Mouse (Mus musculus) forebrain, embryonic 13.5 days (tissue): ENCODE results near the gene Src. TPM values are rescaled to one million over a fixed set of nuclear protein-coding genes. Genes with fewer than 3 reads are reported as not detected.

Experiments used
- ATAC-seq: fragments of 200-750 bp; cut with Nextera tagmentation; 2 replicates; pipeline ENCODE4 v1.8.0; 2017
- H3K27ac ChIP-seq: fragments of 300-500 bp; sonication (generic); 2 replicates; pipeline ENCODE4 v1.5.1; 2015; ENCODE audit warnings: inconsistent platforms, mild to moderate bottlenecking, moderate library complexity
- H3K27me3 ChIP-seq: fragments of 300-500 bp; sonication (generic); 2 replicates; pipeline ENCODE4 v1.6.1; 2015; ENCODE audit warnings: mild to moderate bottlenecking, inconsistent platforms
- H3K36me3 ChIP-seq: fragments of 300-500 bp; sonication (generic); 2 replicates; pipeline ENCODE4 v1.6.1; 2015; ENCODE audit warnings: mild to moderate bottlenecking, inconsistent platforms; ENCODE audit not compliant: poor library complexity, severe bottlenecking
- H3K4me1 ChIP-seq: fragments of 300-500 bp; sonication (generic); 2 replicates; pipeline ENCODE4 v1.6.1; 2015; ENCODE audit warnings: inconsistent platforms
- H3K4me2 ChIP-seq: fragments of 300-500 bp; sonication (generic); 2 replicates; pipeline ENCODE4 v1.6.1; 2015; ENCODE audit warnings: inconsistent platforms, mild to moderate bottlenecking, moderate library complexity
- H3K4me3 ChIP-seq: fragments of 300-500 bp; sonication (generic); 2 replicates; pipeline ENCODE4 v1.5.1; 2015; ENCODE audit warnings: mild to moderate bottlenecking, inconsistent platforms
- H3K9ac ChIP-seq: fragments of 300-500 bp; sonication (generic); 2 replicates; pipeline ENCODE4 v1.6.1; 2015; ENCODE audit warnings: mild to moderate bottlenecking, inconsistent platforms
- H3K9me3 ChIP-seq: fragments of 300-500 bp; sonication (generic); replicated peaks from 2 replicates; pipeline ENCODE4 v1.6.1; 2016; ENCODE audit warnings: inconsistent platforms
- WGBS: fragments of 180-500 bp; shearing (Covaris S2); methylation state at CpG from one replicate; pipeline ENCODE4 v1.1.7; 2015; 5-methylcytosine and 5-hydroxymethylcytosine counted together
- polyA plus RNA-seq: library from polyadenylated mRNA; unstranded; fragments of >200 nt; fragmentation: Nextera tagmentation; extraction: Ambion mirVana; gene quantifications from 2 replicates; pipeline ENCODE4 v1.2.1, GENCODE M21; 2015

The Src gene
- polyA plus RNA-seq, 1 experiment from 2014 or later = 28.9 TPM

DNA sequence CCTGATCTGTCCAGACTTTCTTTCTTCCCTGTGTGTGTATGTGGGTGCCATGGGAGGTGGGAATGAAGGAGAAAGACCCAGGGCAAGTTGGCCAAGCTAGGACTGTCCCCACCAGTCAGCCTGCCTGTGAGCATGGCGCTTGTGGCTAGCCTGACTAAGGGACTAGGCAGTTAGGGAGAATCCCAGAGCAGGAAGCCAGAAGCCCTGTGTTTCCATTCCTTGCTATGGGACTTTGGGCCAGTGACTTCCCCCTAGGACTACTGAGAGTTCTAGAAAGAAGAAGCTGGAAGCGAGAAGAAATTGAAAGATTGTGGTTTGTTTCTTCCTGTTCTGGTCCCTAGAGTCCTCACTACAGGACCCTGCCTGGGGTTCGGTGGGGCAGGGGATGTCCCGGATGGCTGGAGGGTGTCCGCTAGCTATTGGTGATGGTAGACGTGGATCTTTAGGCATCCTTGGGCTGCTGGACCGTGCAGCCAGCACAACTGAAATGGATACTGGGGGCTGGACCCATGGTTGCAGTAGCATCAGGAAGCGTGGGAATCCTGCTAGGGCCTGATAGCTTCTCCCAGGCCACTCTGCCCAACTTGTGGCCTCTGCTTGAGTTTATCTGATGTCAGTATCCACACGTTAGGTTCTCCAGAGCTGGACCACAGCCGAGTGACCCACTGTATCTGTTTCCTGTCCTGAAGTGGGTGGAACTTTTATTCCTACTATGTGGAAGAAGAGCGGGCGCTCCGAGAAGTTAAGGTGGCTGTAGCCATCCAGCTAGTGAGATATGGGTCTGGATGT is 10.3 kb downstream of the Src start:
- WGBS = 92% methylated on average over 13 of the region's 13 CpGs
- Histone ChIP-seq H3K27ac (peak overlapping the region; percentile 32; the same call in 1 of the 2 replicates), H3K9ac (0 out of 2 replicates have a peak overlapping the region, but pooled peaks have one; percentile 13)

DNA sequence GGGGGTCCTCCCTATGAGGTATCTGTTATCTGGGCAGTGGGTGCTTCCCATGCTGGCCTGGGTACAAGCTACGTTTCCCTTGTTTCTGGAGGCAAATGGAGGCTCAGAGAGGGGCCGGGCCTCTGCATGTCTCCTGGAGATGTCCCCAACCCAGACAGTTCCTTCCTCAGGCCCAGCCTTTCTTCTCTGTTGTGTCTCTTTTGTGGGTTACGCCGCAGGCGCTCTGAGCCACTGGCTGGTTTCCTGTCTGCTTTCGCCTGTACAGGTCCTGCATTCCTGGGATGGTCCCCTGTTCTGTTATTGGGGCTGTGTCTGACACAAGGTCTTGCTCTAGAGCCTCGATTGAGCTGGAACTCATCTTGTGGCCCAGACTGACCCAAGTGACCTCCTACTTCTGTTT is 11.5 kb downstream of the Src start:
- Histone ChIP-seq H3K4me2 (no peak overlapping the region), H3K27ac (no peak overlapping the region), H3K9ac (no peak overlapping the region), H3K36me3 (peaks cover 49% of the 10 kb centered on the region), H3K27me3 (no peaks in the 10 kb centered on the region), H3K4me1 (peaks cover 99% of the 10 kb centered on the region), H3K9me3 (no peaks in the 10 kb centered on the region), H3K4me3 (no peak overlapping the region)
- ATAC-seq = no peak
- 90% methylated on average over 7 of the region's 7 CpGs for WGBS

More for the DNA sequence above, 10.3 kb downstream of the Src start:
- H3K4me2 ChIP-seq = peak overlapping the region; percentile 5; the same call in 1 of the 2 replicates
- no peak for ATAC-seq
- H3K36me3 ChIP-seq = peaks cover 40% of the 10 kb centered on the region
- H3K9me3 ChIP-seq = no peaks in the 10 kb centered on the region
- no peak overlapping the region for H3K4me3 ChIP-seq
- peaks cover 90% of the 10 kb centered on the region for H3K4me1 ChIP-seq
- H3K27me3 ChIP-seq = no peaks in the 10 kb centered on the region

DNA sequence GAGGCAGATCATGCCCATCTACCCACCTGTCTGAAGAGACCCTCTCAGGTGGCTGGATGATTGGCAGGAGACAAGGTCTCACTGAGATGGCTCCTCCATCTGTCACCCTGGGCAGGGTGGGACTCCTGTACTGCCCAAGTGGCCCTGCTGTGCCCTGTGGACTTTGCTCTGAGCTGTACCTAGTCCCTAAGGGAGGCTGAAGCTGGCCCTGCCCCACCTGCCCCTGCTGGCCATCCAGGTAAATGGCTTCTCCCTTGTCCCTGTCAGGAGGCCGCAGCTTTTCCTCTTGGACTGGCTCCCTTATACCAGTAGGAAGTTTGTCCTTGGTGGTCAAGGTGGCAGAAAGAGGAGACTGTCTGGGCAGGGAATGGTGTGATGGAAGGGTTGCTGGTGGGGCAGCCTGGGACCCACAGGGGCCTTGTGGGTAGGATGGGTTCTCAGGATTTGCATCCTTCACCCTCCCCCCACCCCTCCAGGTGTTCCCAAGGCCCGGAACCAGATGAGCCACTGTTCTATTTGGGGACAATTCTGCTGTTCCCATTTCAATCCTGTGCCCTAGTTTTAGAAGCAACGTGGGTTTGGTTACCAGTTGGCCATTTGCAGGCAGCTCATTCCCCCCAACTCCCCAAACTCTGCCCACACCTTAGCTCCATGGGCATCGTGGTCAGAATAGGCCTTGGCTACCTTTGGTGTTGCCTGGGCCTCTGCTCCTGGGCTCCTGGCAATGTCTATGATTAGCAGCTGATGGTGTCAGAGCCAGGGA is 12.6 kb downstream of the Src start:
- H3K27me3 ChIP-seq = no peaks in the 10 kb centered on the region
- H3K9ac ChIP-seq = no peak overlapping the region; the same call in 1 of the 2 replicates
- peaks cover 96% of the 10 kb centered on the region for H3K4me1 ChIP-seq
- H3K36me3 ChIP-seq = peaks cover 49% of the 10 kb centered on the region
- peak overlapping the region; percentile 89 for H3K27ac ChIP-seq
- ATAC-seq = no peak
- H3K9me3 ChIP-seq = no peaks in the 10 kb centered on the region
- no peak overlapping the region for H3K4me2 ChIP-seq
- 80% methylated on average over 4 of the region's 4 CpGs for whole genome bisulfite sequencing
- no peak overlapping the region for H3K4me3 ChIP-seq

DNA sequence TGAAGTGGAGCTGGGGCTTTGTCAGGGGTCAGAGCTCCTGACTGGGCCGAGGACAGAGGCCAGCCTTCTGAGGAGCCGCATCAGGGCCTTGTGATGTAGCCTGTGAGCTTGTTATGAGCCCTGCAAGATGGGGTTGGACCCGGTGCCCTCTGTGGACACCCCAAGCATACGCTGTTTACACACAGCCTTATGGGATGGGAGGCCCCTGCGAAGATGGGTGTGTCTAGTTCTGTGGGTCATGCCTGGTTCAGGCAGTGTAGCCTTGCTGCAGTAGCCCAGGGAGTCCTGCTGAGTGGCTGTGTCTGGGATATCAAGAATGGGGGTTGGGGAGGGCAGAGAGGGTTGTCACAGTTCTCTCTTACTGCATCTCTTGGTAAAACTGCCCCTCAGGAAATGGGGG is 13.7 kb downstream of the Src start:
- peaks cover 86% of the 10 kb centered on the region for H3K4me1 ChIP-seq
- peak overlapping the region; percentile 89 for H3K27ac ChIP-seq

DNA sequence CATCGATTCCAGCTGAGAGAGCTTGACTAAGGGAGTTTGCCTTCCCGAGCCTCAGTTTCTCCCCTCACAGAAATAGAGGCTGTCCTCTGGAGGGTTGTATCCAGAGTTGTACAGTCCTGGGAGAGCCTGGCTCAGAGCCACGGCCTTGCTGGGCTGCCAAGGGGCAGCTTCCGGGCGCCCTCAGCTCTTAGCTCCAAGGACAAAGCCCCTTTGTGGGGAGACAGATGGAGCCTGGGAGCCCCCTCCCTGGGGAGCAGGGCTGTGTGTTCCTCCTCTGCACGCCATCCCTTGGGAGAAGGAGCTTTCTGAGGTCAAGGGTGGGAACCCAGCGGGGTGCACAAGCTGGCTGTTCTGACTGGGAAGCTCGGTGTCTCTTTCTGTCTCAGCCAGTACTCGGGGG is 14.2 kb downstream of the Src start:
- Histone ChIP-seq H3K27ac (peak overlapping the region; percentile 89), H3K9me3 (no peaks in the 10 kb centered on the region), H3K36me3 (peaks cover 59% of the 10 kb centered on the region), H3K4me1 (peaks cover 80% of the 10 kb centered on the region), H3K4me2 (peak overlapping the region; percentile 26; the same call in 1 of the 2 replicates), H3K4me3 (no peak overlapping the region), H3K27me3 (no peaks in the 10 kb centered on the region), H3K9ac (peak overlapping the region; percentile 45)
- peak; percentile 67 for ATAC-seq
- 46% methylated on average over 8 of the region's 9 CpGs for WGBS

More for the DNA sequence above, 13.7 kb downstream of the Src start:
- ATAC-seq = no peak
- 0 out of 2 replicates have a peak overlapping the region, but pooled peaks have one; percentile 26 for H3K4me2 ChIP-seq
- no peak overlapping the region for H3K4me3 ChIP-seq
- WGBS = 79% methylated on average over 5 of the region's 5 CpGs
- peaks cover 54% of the 10 kb centered on the region for H3K36me3 ChIP-seq
- peak overlapping the region; percentile 45 for H3K9ac ChIP-seq
- H3K9me3 ChIP-seq = no peaks in the 10 kb centered on the region
- no peaks in the 10 kb centered on the region for H3K27me3 ChIP-seq

DNA sequence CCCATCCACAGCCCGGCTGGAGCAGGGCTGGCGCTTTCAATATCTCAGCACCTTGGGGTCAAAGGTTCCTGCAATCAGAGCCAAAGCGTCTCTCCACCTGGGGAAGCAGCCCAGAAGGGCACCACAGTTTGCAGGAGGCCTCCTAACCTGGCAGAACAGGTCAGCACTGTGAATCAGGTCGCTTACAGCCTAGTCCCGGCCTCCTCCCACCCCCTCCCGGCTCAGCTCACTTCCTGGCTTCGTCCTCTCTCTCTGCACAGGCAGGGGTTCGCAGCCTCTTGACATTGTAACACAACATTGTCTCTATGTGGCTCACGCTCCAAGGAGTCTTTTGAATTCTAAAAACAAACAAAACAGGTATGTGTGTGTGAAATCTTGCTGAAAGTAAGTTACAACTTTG is 15.8 kb downstream of the Src start:
- ATAC-seq = no peak

DNA sequence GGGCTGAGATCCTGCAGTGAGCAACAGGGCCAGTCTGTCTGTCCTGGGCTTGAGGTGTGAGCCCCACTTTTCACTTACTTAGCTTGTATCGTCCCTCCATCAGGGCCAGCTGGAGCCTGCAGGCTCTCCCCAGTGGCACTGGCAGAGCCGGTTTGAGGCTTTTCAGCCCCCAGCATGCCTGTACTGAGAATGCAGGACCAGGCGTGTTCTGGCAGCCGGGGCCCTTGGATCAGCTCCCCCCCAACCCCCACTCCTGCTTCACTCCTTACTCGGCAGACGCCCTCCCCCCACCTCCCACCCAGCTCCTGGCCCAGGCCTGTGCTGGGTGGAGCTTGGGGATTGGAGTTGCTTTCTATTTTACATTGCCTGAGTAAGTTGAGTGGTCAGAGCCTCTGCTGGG is 16.3 kb downstream of the Src start:
- H3K9ac ChIP-seq = peak overlapping the region; percentile 53

More for the DNA sequence above, 15.8 kb downstream of the Src start:
- H3K4me3 ChIP-seq = no peak overlapping the region
- H3K27ac ChIP-seq = peak overlapping the region; percentile 89
- 37% methylated on average over 9 of the region's 9 CpGs for WGBS
- H3K9ac ChIP-seq = peak overlapping the region; percentile 53
- no peak overlapping the region for H3K4me2 ChIP-seq
- H3K4me1 ChIP-seq = peaks cover 65% of the 10 kb centered on the region
- H3K36me3 ChIP-seq = peaks cover 62% of the 10 kb centered on the region
- no peaks in the 10 kb centered on the region for H3K9me3 ChIP-seq
- H3K27me3 ChIP-seq = no peaks in the 10 kb centered on the region

DNA sequence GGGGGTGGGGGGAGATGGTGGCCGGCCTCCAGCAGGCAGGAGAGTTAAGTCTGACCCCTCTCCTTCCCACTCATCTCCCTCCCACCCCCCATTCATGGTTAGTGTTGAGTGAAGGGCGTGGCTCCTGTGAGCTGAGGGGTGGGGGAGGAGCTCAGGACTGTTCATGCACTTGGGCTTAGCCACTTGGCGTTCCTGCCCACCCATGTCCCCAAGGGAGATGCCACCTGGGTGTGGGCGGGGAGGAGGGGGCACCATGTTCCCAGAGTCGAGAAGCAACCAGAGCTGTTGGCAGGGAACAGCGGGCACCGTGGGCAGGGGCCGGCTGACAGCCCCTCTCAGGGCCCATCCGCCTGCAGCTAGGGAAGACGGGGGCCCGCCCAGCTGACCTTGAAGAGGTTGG is 18.3 kb downstream of the Src start:
- Histone ChIP-seq H3K27me3 (no peaks in the 10 kb centered on the region), H3K36me3 (peaks cover 71% of the 10 kb centered on the region), H3K4me2 (no peak overlapping the region), H3K9ac (no peak overlapping the region), H3K4me3 (no peak overlapping the region), H3K9me3 (0 out of 2 replicates have a peak, but pooled peaks cover 4% of the 10 kb centered on the region), H3K27ac (peak overlapping the region; percentile 8; the same call in 1 of the 2 replicates), H3K4me1 (peaks cover 41% of the 10 kb centered on the region)
- ATAC-seq = no peak
- 80% methylated on average over 11 of the region's 11 CpGs for WGBS

More for the DNA sequence above, 16.3 kb downstream of the Src start:
- no peak overlapping the region for H3K4me2 ChIP-seq
- 12% methylated on average over 6 of the region's 6 CpGs for WGBS
- H3K4me1 ChIP-seq = peaks cover 61% of the 10 kb centered on the region
- peaks cover 65% of the 10 kb centered on the region for H3K36me3 ChIP-seq
- no peaks in the 10 kb centered on the region for H3K9me3 ChIP-seq
- H3K27ac ChIP-seq = peak overlapping the region; percentile 89; the same call in 1 of the 2 replicates
- H3K4me3 ChIP-seq = no peak overlapping the region
- H3K27me3 ChIP-seq = no peaks in the 10 kb centered on the region
- peak; percentile 25; the same call in 1 of the 2 replicates for ATAC-seq

DNA sequence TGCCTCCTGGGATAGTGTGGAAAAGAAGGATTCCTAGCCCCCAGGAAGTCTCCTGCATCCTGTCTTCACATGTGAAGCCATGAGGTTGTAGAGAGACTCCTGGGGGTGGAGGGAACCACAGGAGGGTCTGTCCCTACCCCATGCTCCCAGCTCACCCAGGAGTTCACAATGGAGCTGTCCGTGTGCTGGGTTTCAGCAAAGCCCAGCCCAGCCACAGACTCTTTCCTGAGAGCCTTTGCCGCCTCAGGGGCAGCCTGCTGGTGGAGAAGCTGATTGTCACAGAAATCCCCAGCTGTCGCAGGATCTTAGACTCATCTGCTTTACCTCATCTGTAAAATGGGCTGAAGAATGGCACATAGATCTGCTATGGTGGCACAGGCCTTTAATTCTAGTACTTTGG is 18.9 kb downstream of the Src start:
- Histone ChIP-seq H3K27ac (no peak overlapping the region), H3K4me3 (no peak overlapping the region), H3K4me2 (no peak overlapping the region), H3K4me1 (peaks cover 34% of the 10 kb centered on the region), H3K36me3 (peaks cover 73% of the 10 kb centered on the region), H3K9me3 (0 out of 2 replicates have a peak, but pooled peaks cover 4% of the 10 kb centered on the region), H3K27me3 (no peaks in the 10 kb centered on the region), H3K9ac (no peak overlapping the region)
- ATAC-seq = no peak
- WGBS = 89% methylated on average over 3 of the region's 3 CpGs

DNA sequence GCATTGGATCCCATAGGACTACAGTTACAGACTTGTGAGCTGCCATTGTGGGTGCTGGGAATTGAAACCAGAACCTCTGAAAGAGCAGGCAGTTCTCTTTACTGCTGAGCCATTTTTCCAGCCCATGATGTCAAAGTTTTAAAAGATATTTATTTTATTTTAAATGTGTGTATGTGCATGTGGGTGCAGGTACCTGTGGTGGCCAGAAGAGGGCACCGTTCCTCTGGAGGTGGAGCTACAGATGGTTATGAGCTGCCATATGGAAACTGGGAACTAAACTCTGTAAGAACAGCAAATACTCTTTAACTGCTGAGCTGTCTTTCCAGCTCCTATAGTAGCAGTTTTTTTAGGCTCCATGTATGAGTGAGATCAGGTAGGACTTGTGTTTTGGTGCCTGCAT is 23.1 kb downstream of the Src start:
- Histone ChIP-seq H3K4me2 (no peak overlapping the region), H3K9me3 (0 out of 2 replicates have a peak, but pooled peaks cover 4% of the 10 kb centered on the region), H3K27me3 (no peaks in the 10 kb centered on the region), H3K4me1 (no peaks in the 10 kb centered on the region), H3K36me3 (peaks cover 85% of the 10 kb centered on the region), H3K4me3 (no peak overlapping the region), H3K27ac (no peak overlapping the region), H3K9ac (no peak overlapping the region)
- WGBS = 100% methylated on average over 1 of the region's 1 CpGs
- ATAC-seq = no peak

DNA sequence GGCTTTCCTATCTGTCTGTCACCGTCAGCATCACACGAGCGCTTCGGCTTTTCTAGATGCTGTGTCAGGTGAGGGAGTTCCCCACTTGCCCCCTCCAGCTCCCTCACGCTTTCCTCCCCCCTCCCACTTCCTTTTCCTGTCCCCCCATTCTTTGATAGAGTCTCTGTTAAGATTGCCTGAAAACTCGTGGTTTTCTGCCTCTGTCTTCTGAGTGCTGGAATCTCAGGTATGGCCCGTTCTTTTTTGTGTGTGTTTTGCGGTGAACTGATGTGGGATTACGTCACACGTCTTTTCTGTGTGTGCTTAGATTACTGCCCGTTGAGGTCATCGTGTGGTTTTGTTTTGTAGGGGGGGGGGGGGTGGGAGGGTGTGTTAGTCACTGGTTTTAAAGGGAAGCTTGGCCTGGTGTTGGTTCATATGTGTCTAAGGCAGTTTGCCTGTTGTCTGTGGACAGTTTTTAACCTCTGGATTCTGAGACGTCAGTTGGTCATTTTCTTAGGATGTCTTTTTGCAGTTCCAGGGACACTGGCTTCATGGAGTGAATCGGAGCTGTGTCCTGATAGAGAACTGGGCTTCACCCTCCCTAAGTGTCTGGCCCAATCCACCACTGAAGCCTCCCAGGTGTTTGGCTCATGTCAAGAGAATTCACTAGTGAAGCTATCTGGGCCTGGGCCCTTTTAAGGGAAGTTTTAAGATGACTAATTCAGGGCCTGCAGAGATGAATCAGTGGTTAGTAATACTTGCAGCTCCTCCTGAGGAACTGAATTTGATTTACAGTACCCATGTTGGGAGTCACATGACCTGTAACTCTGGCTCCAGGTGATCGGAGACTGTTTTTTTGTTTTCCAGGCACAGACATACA is 29.3 kb downstream of the Src start:
- H3K27me3 ChIP-seq = no peaks in the 10 kb centered on the region
- H3K4me2 ChIP-seq = no peak overlapping the region
- H3K9me3 ChIP-seq = no peaks in the 10 kb centered on the region
- H3K9ac ChIP-seq = no peak overlapping the region
- H3K4me1 ChIP-seq = no peaks in the 10 kb centered on the region
- ATAC-seq = no peak
- peaks cover 63% of the 10 kb centered on the region for H3K36me3 ChIP-seq
- WGBS = 79% methylated on average over 15 of the region's 15 CpGs
- no peak overlapping the region for H3K4me3 ChIP-seq
- no peak overlapping the region for H3K27ac ChIP-seq
